Mouse (Mus musculus) small intestine, adult 2 months (tissue): ENCODE results near the gene Rassf4. TPM values are rescaled to one million over a fixed set of nuclear protein-coding genes. Genes with fewer than 3 reads are reported as not detected.

Experiments used
- H3K27ac ChIP-seq: fragments of 200-500 bp; 2 replicates; pipeline ENCODE4 v1.5.1; 2012; ENCODE audit warnings: low read depth, low read length, control low read depth, inconsistent platforms; ENCODE audit not compliant: insufficient read depth
- H3K27me3 ChIP-seq: fragments of 200-500 bp; 2 replicates; pipeline ENCODE4 v1.6.1; 2012; ENCODE audit warnings: mild to moderate bottlenecking, moderate library complexity, low read length, inconsistent platforms; ENCODE audit not compliant: control insufficient read depth, insufficient read depth
- H3K36me3 ChIP-seq: fragments of 200-500 bp; 2 replicates; pipeline ENCODE4 v1.6.1; 2012; ENCODE audit warnings: mild to moderate bottlenecking, low read length, control low read depth, inconsistent platforms; ENCODE audit not compliant: control insufficient read depth, insufficient read depth
- H3K4me1 ChIP-seq: fragments of 200-500 bp; 2 replicates; pipeline ENCODE4 v1.6.1; 2012; ENCODE audit warnings: low read length, inconsistent platforms, mixed read lengths; ENCODE audit not compliant: control insufficient read depth, insufficient read depth, insufficient read length
- H3K4me3 ChIP-seq: fragments of 200-500 bp; 2 replicates; pipeline ENCODE4 v1.5.1; 2012; ENCODE audit warnings: low read depth, mild to moderate bottlenecking, control low read depth, inconsistent platforms, low read length, moderate library complexity
- CTCF ChIP-seq: fragments of 200-500 bp; IDR thresholded peaks from 2 replicates; pipeline ENCODE4 v1.5.1; 2012; ENCODE audit warnings: low read depth, mild to moderate bottlenecking, control low read depth, inconsistent platforms, low read length, moderate library complexity, mixed read lengths; ENCODE audit not compliant: insufficient replicate concordance, insufficient read length; ENCODE audit errors: extremely low read depth
- POLR2A ChIP-seq: fragments of 200-500 bp; IDR thresholded peaks from 2 replicates; pipeline ENCODE4 v1.6.1; 2012; ENCODE audit warnings: low read depth, mild to moderate bottlenecking, control low read depth, inconsistent platforms, low read length, moderate library complexity
- WGBS: fragments of 180-500 bp; shearing (Covaris S2); methylation state at CpG from one replicate; pipeline ENCODE4 v1.1.7; 2018; 5-methylcytosine and 5-hydroxymethylcytosine counted together
- polyA plus RNA-seq: library from polyadenylated mRNA; depleted of rRNA; stranded (reverse); fragments of >200 nt; gene quantifications from 2 replicates; pipeline ENCODE4 v1.2.3, GENCODE M21; 2012

The Rassf4 gene
- polyA plus RNA-seq, 1 experiment, result 4.4 TPM

DNA sequence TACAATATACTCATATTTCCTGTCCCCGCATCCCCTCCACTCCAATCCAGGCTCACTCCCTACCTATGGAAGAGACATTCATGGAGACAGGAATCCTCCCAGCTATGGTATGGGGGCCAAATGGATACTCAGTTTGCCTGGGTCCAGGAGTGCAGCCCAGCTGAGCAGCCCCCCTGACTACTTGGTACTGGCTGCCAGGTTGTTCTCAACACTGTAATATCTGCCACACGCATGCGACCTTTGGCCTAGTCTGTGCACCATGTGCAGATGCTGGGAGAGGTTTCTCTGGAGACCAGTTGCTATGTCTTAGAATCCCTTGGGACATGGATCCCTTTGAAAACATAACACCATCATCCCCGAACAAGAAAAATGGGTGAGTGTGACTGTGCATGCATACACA, 2.0 kb downstream of the Rassf4 start:
- Histone ChIP-seq H3K27me3 (no peaks in the 10 kb centered on the region), H3K36me3 (no peaks in the 10 kb centered on the region)
- WGBS, result 31% methylated on average over 4 of the region's 4 CpGs

DNA sequence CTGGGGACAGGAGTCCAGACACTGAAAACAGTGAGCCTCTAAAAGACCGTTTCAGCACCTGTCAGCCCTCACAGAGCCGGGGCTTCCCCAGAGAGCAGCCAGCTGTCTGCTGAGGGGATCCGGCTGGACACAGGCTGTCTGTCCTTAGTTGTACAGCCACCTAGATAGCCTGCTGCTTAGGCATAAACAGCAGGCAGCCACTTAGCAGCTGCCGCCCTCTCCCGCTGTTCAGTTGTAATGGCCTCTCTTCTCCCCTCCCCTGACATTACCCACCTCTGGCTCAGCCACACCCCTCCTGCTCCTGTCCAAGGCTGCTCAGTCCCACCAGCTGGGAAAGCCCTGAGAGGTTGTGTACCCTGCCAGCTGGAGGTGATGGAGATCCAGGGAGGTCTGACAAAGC, 2.7 kb downstream of the Rassf4 start:
- 17% methylated on average over 5 of the region's 5 CpGs for WGBS
- peak overlapping the region; percentile 21 for H3K4me3 ChIP-seq
- peaks cover 33% of the 10 kb centered on the region for H3K4me1 ChIP-seq
- peak overlapping the region; percentile 62 for H3K27ac ChIP-seq
- no peaks in the 10 kb centered on the region for H3K36me3 ChIP-seq
- TF ChIP-seq POLR2A, result no peak
- TF ChIP-seq CTCF, result no peak
- no peaks in the 10 kb centered on the region for H3K27me3 ChIP-seq

More for the DNA sequence above, 2.0 kb downstream of the Rassf4 start:
- TF ChIP-seq POLR2A (no peak), CTCF (no peak)
- H3K4me1 ChIP-seq, result peaks cover 35% of the 10 kb centered on the region
- peak overlapping the region; percentile 62 for H3K27ac ChIP-seq
- peak overlapping the region; percentile 37; the same call in 1 of the 2 replicates for H3K4me3 ChIP-seq

DNA sequence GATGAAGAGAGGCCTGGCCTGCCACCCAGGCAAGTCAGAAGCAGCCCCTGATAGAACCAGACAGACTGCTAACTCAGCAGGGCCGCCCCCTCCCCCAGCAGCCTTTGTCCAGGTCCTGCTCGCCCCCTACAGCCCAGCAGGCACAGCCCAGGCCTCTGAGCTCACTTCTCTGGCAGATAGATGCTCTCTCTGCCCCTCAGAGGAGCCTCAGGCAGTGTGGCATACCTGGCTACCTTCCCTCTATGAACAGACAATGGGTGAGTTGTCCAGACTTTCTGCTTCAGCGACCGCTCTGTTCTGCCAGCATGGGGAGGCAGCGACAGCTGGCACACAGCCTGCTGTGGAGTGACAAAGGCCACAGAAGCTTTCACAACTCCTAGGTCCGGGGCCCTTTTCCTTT, 3.6 kb downstream of the Rassf4 start:
- Histone ChIP-seq H3K4me3 (no peak overlapping the region), H3K4me1 (peaks cover 31% of the 10 kb centered on the region), H3K36me3 (no peaks in the 10 kb centered on the region), H3K27me3 (no peaks in the 10 kb centered on the region), H3K27ac (no peak overlapping the region)
- no peak for TF ChIP-seq CTCF
- no peak for TF ChIP-seq POLR2A
- 28% methylated on average over 6 of the region's 6 CpGs for WGBS

DNA sequence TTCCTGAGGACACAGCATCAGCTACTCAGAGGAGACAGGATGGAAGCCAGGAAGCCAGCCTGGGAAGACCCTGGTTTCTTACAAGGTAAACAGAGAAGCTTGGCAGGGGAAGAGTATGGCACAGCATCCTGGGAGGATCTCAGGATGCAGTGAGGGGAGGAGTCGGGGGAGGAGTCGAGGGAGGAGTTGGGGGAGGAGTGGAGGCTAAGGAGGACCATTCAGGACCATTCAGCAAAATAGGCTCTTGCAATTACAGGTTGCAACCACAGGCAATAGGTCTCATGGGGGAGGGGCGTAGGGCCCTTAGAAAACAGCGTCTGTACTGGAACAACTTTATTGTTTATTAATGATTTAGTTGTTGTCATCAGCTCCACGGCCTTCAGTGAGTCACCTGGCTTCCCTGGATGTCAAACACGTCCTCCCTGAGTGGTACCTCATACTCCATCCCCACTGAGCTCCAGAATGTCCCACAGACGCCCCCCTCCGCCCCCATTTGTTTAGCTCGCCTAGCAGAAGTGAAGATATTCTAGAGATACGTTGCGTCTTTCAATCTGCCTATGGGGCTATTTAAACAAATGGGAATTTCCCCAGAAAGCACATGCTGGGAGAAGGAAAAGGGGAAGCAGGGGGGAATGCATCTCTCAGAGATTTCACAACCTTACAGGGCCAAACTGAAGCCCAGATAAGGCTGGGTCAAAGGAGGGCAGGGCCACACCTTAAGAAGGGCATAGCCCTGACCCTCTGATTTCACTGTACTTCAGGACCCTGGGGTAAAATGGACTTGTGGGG, 4.9 kb downstream of the Rassf4 start:
- peaks cover 23% of the 10 kb centered on the region for H3K4me1 ChIP-seq
- TF ChIP-seq CTCF (no peak), POLR2A (no peak)
- H3K27me3 ChIP-seq, result no peaks in the 10 kb centered on the region
- no peak overlapping the region for H3K4me3 ChIP-seq
- 55% methylated on average over 11 of the region's 11 CpGs for WGBS
- no peaks in the 10 kb centered on the region for H3K36me3 ChIP-seq
- no peak overlapping the region for H3K27ac ChIP-seq

DNA sequence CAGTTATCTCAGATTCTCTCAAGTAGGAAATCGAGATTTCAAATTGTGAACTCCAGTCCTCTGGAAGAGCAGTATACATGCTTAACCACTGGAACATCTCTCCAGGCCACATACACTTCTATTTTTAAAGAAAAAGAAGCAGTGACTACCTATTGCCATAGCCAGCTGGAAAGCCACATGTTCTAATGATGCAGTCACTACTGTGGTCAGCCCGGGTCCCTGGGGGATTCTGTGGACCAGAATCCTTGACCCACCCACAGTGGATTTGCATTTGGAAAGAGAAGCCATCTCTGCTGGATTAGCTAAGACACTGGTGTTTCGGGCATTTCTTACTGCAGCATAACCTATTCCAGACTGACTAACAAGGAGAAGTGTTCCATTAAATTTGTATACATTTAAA, 6.4 kb downstream of the Rassf4 start:
- Histone ChIP-seq H3K4me3 (no peak overlapping the region), H3K27ac (no peak overlapping the region), H3K4me1 (peaks cover 23% of the 10 kb centered on the region), H3K36me3 (no peaks in the 10 kb centered on the region), H3K27me3 (no peaks in the 10 kb centered on the region)
- 83% methylated on average over 3 of the region's 3 CpGs for WGBS
- TF ChIP-seq CTCF (no peak), POLR2A (no peak)

DNA sequence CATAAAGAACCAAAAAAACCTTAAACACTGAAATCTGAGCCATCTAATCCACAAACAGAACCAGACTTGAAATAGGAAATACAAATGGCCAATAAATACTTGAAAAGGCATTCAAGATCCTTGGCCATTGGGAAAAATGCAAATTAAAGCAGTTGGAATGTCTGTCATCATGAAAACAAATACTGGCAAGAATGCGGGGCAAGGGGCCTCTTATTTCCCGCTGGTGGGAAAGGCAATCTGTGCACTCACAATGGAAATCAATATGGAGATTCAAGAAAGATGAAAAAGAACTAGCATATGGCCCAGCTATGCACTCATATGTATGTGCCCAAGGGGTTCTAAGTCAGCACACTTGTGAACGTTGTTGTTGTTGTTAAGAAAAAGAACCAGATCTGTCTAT, 6.9 kb downstream of the Rassf4 start:
- Histone ChIP-seq H3K36me3 (no peaks in the 10 kb centered on the region), H3K27ac (no peak overlapping the region), H3K4me1 (peaks cover 22% of the 10 kb centered on the region), H3K27me3 (no peaks in the 10 kb centered on the region), H3K4me3 (no peak overlapping the region)
- TF ChIP-seq POLR2A, result no peak
- no peak for TF ChIP-seq CTCF
- 83% methylated on average over 3 of the region's 3 CpGs for WGBS

DNA sequence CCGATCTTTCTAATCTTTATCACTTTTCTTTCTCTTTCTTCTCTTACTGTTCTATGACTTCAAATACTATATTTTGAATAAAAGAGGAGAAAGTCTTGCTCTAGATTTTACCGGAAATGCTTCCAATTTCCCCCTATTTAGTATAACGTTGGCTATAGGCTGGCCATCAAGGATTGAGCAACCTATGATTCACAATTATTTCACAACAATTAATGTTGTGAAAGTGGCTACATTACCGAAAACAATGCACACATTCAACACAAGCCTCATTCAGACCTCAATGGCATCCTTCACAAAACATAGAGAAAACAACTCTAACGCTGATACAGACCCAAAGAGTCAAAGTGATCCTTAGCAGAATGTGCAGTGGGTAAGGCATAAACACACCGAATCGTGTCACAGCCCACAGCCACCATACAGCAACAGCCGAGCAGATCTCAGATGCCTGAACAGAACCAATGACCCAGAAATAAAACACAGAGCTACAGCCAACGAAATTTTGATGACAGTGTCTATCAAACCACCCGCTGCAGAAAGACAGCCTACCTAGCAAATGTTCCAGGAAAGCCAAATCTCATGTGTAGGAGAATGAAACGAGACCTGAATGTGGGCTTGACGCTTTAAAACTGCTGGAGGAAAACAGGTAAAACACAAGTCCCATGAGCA, 7.5 kb downstream of the Rassf4 start:
- WGBS, result 86% methylated on average over 12 of the region's 12 CpGs
- peaks cover 15% of the 10 kb centered on the region for H3K4me1 ChIP-seq
- TF ChIP-seq POLR2A (no peak), CTCF (no peak)
- no peaks in the 10 kb centered on the region for H3K36me3 ChIP-seq
- no peak overlapping the region for H3K4me3 ChIP-seq
- no peaks in the 10 kb centered on the region for H3K27me3 ChIP-seq
- H3K27ac ChIP-seq, result no peak overlapping the region
